Mouse (Mus musculus): ENCODE measurements at regions not wholly inside any gene's neighbourhood (a gene's known extent, or its start where the extent isn't known, plus 50 kb on each side); places are given as distances from the start of the nearest gene placed in this dataset.

DNA sequence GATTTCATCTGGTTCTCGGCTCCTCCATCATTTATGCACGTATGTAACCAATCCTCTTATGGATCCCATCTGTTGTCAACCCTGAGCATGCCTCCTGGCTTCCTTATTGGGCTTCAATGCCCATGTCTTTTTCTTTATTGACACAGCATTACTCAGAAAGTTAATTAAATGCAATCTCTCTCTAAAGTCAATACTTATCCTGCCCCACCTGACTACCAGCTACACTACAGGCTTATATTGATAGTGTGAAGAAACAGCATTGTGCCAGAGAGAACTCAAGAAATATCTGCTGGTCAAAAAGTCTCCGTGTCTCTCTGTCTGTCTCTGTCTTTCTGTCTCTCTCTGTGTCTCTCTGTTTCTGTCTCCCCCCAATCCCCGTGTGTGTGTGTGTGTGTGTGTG, 194.7 kb upstream of the Rfx3 start:
- DNase-seq (ENCODE audit: low read depth, low spot score), result no peak

DNA sequence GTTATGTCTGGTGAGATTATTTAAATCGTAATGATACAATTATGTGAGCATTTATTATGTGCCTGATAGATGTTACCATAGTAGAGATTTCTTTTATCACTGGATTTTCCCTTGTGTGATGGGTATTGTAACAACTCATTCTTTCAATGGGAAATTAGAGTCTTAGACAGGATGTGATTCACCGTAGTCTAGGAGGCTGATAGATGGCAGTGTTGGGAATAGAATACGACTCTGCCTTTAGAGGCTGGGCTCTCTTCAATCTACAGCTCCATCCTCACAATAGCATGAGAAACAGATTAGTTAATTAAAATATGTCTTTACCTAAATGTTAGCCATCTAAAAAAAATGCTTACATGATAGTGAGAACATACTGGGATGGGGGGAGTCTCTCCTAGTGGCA, 192.8 kb upstream of the Rfx3 start:
- no peak for DNase-seq (ENCODE audit: low read depth, low spot score)

DNA sequence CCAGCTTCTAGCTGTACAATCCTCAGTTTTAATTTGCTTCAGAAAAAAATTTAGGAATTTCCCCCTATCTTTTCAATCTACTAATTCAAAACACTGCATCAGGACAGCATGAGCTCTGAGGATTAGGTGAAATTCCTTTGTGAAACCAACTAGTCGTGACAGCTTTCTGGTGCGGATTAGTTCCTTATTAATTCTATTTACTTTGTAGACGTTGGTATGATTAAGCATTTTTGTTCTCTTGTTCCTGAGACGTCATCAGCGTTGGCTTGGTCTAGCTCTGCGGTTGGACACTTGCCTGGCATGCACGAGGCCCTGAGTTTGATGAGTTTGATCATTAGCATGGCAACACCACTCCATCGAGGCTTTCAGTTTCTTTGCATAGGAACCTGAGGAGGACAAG, 188.4 kb upstream of the Rfx3 start:
- DNase-seq (ENCODE audit: low read depth, low spot score), result no peak

DNA sequence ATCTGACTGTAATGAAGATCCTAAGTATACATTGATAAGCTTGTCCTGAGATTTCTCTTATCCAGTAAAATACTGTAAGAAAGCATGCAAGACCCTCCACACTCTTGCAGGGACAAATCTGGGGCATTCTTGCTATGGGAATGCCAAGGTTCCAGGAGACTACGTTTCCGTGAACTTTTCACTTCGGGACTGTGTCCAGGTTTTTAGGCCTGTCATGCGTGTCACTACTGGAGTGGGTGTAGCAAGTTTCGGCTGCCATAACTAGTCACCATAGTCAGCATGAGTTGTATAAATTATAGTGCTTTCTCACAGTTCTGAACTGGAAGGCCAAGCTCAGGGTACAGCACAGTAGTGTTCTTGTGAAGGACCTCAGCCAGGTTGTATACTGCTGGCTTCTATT, 185.9 kb upstream of the Rfx3 start:
- DNase-seq (ENCODE audit: low read depth, low spot score), result no peak

DNA sequence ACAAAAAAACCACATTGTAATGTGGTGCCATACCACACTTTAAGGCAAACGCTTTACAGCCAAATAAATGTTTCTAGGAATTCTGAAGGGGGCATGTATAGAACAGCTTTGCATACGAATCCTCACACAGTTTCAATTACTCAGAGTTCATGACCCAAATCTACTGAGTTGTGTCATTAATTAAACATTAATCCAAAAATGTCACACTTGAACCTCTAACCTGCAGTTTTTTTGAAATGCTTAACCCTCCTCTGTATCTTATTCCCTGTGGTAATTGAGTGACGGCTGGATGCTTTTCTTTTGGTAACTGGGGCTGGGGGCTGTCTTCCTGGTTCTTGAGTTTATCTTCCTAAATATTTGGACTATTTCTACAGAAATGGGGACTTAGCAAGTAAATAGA, 181.3 kb upstream of the Rfx3 start:
- no peak for DNase-seq (ENCODE audit: low read depth, low spot score)

DNA sequence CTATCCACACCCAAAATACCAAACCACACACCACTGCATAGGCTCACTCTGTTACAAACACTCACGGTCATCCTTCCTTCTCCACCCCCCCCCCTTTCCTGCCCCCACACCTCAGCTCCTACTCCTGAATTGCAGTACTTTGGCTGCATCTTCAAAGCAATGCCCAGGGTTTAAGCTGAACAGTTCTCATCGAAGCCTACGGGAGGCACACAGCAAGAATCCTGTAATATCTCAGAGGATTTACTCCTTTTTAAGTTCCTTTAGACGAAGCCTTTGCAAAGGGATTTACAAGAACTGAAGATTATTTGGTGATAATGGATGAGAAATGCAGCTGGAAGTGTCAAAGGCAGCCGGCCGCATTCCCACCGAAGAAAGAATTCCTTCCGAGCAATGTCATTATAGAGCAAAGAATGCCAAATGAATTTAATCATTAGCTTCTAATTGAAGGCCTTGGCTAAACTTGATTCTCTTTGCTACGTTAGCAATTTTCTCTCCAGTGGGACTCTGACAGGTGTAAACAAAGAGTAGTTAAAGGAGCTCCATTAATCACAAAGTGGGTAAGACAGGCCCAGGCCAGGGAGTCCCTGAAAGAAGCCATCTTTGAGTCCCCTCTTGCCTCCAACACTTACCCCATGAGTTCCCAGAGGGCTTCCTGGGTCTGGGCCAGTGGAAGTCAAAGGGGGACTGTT, 180.6 kb upstream of the Rfx3 start:
- no peak for DNase-seq (ENCODE audit: low read depth, low spot score)

DNA sequence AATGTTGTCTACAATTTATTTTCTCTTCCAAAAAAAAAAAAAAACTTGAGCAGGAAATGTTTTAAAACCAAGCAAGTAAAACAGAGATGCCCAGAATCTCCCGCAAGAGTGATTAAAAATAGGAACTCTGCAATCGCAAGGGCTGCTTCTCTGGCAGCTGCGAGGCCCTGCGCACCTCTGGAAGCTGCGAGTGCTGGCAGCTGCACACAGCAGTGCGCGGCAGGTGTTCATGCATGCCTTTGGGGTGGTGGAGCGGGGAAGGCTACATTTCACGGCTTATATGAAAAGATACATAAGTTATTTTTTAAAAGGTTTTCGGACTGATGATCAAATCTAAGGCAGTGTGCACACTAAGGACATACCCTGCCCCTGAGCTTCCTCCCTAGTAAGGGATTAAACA, 179.3 kb upstream of the Rfx3 start:
- no peak for DNase-seq (ENCODE audit: low read depth, low spot score)

DNA sequence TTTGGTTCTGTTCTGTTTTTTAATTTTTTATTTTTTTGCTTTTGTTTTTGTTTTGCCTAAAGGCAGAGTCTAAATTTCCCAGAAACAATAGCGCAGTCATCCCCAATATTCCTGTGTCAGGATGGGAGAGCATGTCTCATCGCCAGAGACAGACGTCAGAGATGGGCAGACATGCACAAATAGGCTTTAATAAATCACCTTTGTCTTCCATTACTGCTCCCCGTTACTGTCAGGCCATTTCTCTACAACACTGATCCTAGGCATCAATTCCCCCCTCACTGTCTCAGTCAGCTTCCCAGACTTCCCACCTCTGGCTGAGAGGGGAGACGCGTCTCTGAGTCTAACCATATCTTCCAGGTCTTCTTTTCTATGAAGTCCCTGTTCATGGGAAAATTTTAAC, 177.4 kb upstream of the Rfx3 start:
- DNase-seq (ENCODE audit: low read depth, low spot score), result no peak

DNA sequence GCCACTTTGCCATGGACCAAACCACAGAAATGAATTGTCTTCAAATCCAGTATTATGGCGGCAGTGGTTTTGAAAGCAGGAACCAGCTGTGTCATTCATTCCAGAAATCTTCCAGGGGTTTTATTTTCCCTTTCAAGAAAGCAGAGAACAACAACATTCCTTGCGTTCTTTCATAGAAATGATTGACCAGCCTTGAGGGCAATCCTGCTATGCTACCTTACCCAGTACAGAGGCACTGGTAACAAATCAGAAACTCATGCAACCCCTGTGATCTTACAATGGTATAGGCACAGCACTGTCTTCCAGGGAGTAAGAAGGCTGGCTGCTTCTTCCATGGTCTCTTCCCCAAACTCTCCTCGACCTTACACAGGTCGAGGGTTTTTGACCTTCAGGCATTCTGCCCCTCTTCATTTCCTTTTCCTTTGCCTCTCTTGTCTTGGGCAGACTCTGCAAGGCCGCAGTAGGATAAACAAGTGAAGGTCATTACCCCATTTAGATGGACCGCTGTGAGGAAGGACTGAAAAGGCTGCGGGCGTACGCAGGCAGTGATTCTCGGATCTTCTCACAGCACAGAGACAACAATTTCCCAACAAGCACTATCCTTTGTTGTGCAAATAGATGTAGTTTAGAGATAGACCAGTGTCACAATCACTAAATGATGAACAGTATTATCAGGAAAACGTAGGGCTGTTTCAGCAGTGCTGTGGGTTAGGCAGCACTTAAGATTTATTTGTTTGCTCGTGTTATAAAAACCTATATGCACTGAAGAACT, 171.6 kb upstream of the Rfx3 start:
- DNase-seq (ENCODE audit: low read depth, low spot score), result peak; percentile 84

DNA sequence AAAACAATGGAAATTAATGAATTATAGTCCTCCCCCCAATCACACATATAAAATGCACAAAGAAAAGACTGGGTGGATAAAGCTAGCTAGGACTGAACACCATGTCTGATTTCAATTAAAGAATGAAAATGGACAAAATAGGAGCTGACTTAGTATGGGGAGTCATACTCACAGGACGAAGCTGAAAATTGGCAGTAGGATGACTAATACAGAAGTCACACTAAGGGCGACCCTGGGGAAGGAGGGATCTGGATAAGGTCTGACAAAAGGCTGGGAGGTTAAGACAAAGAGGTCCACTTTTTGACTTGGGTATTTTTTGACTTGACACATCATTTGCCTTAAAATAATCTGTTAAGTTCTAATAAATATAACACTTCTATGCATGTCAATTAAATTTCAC, 170.2 kb upstream of the Rfx3 start:
- no peak for DNase-seq (ENCODE audit: low read depth, low spot score)

DNA sequence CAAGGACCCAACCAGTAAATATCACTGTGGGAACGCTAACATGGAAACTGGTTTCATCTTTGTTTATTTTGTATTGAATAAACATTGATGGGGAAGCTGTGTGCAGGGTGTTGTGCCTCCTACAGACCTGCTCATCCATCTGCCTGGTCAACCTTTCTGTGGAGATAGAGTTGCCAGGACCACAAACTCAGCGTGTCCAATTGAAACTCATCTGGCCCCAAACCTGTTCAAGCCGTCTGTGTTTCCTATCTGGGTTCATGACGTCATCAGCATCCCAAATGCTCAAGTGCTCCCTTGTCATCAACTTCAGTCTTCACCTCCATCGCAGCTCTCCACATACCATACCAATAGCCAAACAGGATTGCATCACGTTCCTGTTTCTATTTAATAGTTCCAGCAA, 167.1 kb upstream of the Rfx3 start:
- DNase-seq (ENCODE audit: low read depth, low spot score), result no peak

DNA sequence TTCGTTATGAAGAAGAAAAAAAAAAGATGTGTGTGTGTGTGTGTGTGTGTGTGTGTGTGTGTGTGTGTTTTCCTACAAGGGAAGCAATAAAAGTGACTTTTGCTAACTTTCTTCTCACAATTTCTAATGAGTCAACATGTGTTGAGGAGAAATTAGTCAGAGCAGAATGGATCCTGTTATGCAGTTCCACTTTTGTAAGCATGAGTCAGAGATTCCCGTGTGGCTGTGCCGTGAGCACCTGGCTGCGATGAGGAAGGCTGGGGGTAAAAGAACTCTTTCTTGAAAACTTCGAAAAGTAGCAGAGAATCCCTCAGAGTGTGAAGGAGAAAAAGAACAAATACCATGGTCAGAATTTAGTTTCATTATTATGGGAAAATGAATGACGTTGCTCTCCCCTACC, 165.9 kb upstream of the Rfx3 start:
- no peak for DNase-seq (ENCODE audit: low read depth, low spot score)

DNA sequence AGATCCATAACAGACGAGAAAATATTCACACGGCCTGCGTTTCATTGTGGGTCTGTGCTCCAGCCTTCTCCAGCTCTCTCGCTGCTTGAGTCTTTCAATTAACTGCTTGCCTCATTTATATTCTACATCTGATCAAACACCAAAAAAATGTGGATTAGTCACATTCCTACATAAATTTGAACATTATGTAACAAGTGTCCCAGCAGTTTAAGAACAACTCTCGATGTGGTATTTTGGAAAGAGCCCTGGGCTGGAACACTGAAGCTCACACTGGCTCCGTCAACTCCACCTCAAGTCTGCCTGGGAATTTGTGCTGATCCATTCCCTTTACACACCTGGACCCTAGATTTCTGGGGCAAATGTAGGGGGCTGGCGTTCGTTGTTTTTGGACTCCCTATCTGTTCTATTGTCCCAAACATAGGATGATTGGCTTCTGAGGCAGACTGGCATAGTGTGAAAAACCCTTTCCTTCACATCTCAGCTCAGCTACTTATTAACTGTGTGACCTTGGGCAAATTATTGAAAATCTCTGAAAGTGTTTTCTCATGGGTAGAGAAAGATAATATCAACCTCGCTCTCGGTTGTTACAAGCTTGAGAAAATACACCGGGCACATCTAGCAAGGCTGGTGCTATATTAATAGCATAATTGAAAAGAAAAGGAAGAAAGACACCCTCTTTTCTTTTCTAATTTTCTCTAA, 161.0 kb upstream of the Rfx3 start:
- DNase-seq (ENCODE audit: low read depth, low spot score), result no peak

DNA sequence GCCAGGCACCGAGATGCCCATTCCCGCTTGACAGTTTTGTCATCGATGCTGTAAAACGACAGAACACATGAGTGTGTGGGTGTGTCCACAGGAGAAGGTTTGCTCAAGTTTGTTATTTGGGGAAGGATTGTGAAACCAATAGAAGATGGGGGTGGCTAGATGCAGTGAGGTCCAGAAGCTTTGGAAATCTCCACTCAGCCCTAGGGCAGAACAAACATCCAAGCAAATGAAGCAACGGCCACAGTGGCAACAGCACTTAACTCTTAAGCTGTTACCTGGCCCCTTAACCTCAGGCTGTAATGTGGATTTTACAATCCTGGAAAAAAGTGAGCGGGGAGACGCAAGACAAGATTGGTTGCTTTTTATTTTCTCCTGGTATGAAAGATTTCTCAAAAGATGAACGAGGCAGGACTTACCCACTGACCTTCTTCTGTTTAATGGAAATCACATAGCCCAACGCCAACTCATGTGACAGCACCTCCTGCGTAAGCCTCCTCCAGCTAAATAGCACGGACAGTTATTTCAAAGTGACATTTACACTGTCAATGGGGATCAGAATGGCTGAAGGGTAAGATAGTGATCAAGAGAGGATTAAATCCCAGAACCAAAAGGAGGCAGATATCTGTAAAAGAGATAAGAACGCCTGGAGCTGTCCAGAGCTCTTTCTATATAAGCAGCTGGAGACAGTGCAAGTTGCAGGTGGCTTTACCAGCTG, 156.6 kb upstream of the Rfx3 start:
- DNase-seq (ENCODE audit: low read depth, low spot score), result no peak

DNA sequence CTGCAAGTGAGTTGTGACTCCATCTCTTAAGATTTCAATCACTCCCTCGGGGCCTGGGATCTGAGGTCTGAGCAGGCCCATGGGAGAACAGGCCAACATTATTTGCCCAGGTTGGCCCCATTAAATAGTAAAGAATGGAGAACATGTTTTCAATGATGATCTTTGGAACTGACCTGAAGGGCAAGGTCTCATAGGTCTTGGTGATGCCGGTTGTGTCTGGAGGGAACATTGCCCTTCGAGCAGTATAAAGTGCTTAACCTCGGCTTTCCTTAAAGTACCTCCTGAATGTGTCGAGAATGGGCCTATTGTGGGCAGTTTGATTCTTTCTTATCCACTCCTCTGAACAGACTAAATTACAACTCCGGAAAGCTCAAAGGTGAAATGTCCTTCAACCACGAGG, 155.7 kb upstream of the Rfx3 start:
- no peak for DNase-seq (ENCODE audit: low read depth, low spot score)

DNA sequence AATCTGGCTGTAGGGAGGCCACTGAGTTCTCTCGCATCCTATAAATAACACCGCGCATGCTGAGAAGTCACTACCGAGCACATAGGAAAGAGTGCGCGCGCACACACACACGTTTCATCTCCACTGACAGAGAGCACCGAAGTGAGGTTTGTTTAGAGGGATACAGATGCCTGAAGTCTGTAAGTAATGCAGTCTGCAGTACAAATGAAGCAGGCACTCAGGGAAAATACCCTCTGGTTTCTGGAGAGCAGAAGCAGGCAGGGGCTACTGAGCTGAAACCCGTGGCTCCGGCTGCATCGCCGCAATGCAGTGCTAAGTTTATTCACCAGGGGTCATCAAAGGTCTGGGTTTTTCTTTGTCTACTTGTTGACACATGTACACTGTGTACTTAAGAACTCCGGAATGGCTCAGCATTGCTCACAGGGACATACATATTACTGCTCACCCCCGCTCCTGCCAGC, 155.0 kb upstream of the Rfx3 start:
- DNase-seq (ENCODE audit: low read depth, low spot score), result peak; percentile 77

DNA sequence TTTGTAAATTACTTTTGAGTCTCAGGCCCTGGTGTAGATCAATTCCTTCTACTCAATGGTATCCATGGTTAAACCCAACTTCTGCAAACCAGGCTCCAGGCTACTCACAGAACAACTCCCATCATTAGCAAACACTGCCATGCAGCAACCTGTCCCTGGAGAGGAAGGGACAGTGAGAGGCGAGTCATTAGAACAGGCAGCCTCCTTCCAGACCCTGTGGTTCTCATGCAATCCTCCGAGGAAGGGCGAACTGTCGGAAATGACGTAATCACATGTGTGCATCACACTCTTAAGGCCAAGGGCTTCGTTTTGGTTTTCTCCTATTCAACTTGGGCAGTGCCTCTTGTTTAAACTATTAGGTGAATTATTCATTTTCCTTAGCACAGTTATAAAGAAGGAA, 152.2 kb upstream of the Rfx3 start:
- DNase-seq (ENCODE audit: low read depth, low spot score), result no peak

DNA sequence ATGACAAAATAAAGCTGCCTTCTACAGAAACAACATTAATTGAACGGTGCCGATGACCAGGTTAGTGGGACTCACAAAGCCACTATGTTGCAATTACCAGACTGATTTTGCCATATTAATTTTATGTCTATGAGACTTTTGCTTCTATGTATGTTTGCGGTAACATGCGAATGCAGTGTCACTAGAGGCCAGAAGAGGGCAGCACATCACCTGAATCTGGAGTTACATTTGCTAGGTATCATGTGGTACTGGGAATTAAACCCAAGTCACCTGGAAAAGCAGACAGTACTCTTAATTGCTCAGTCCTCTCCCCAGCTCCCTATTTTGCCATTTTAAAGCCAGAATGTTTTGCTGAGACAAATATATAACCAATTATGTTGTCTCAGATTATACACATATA, 149.6 kb upstream of the Rfx3 start:
- DNase-seq (ENCODE audit: low read depth, low spot score), result peak; percentile 52

DNA sequence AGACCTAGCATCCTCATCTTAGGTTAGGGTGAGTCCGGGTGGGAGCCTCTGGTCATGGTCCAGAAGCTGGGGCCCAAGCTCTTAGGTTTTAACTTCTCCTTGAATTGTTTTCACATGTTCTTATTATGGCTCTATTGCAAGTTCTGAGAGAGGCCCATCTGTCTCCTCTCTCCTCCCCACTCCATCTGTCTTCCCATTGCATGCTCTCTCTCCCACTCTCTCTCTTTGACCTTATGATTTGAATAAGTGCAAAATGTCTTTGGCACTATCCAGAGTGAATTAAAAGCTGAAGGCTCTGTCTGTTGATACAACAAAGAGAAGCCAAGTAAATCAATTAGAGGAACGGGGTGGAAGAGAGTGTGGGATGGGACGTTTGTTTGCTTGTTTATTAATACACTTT, 146.2 kb upstream of the Rfx3 start:
- no peak for DNase-seq (ENCODE audit: low read depth, low spot score)

DNA sequence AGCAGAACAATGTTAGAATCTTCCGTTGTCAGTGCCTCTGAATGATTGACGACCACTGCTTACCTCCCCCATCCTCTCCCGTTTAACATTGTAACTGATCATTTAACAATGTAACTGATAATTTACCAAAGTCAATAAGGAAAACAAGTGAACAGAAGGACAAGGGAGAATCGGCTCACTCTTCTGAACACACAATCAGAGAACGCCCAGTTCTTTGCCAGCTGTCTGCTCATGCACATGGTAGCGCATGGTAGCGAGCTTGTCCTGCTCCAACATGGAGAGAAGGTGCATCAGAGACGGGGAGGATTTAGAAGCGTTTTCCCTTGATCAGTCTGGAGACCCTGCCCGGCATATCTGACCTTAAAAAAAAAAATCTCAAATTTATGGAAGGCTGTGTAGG, 126.6 kb upstream of the Rfx3 start:
- no peak for DNase-seq (ENCODE audit: low read depth, low spot score)

DNA sequence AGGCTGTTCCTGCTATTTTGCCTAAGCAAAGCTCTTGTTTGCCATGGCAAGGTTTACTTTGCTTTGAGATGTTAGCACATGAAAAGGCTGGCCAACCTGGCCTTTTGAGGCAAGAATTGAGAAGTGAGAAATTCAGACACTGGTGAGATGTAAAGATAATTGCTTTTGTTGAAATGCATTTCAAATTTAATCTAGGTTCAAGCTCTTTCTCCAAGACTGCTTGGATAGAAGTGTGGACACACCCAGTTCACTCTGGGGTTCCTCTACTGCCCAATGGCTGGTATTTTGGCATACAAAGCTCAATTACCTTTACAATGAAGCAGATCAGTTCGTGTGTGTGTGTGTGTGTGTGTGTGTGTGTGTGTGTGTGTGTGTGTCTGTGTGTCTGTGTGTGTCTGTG, 123.8 kb upstream of the Rfx3 start:
- DNase-seq (ENCODE audit: low read depth, low spot score), result peak; percentile 61
